Mouse (Mus musculus): ENCODE measurements around the gene Comtd1. TPM values are rescaled to one million over a fixed set of nuclear protein-coding genes. Genes with fewer than 3 reads are reported as not detected.

Gene Comtd1
- total RNA-seq (2021): 10 to 100 TPM; 60.4 to 63.9 TPM
- long read RNA-seq, experiment 1, transcript Comtd1-202 (7 exons, 2,314 nt): major isoform, 14 of 19 reads
- long read RNA-seq, experiment 1, partial matches to known transcripts: 0 of 19 reads
- long read RNA-seq, experiment 1, other reads (novel, unspliced or antisense): 2 of 19 reads
- long read RNA-seq, experiment 2, transcript Comtd1-202 (7 exons, 2,314 nt): major isoform, 53 of 73 reads
- long read RNA-seq, experiment 2, transcript Comtd1-201 (6 exons, 981 nt): minor isoform, 5 of 73 reads
- long read RNA-seq, experiment 2, partial matches to known transcripts: 5 of 73 reads
- long read RNA-seq, experiment 2, other reads (novel, unspliced or antisense): 6 of 73 reads

- DNase-seq (ENCODE audit: low spot score in 2 of 2): peak; percentile 95 to 97
Measured at GRCm38 (mm10) chr14:21848166-21849154, at the start of gene Comtd1. Gene Comtd1 (minus strand): TSS chr14:21848977.

DNA sequence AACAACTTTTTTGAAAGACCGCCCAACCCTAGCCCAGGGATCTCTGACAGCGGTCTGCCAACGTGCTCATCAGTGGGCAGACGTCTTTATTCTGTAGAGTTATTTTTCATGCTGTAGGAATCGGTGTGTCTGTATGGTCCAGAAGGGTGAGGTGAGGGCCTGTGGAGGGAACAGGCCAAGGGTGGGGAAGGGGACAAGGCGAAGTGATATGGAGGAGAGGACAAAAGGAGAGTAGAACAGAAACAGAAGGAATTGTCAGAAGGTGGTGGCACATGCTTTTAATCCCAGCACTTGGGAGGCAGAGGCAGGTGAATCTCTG, 43.5 kb upstream of the Comtd1 start:
- no peak for DNase-seq (ENCODE audit: low spot score in 2 of 2)

DNA sequence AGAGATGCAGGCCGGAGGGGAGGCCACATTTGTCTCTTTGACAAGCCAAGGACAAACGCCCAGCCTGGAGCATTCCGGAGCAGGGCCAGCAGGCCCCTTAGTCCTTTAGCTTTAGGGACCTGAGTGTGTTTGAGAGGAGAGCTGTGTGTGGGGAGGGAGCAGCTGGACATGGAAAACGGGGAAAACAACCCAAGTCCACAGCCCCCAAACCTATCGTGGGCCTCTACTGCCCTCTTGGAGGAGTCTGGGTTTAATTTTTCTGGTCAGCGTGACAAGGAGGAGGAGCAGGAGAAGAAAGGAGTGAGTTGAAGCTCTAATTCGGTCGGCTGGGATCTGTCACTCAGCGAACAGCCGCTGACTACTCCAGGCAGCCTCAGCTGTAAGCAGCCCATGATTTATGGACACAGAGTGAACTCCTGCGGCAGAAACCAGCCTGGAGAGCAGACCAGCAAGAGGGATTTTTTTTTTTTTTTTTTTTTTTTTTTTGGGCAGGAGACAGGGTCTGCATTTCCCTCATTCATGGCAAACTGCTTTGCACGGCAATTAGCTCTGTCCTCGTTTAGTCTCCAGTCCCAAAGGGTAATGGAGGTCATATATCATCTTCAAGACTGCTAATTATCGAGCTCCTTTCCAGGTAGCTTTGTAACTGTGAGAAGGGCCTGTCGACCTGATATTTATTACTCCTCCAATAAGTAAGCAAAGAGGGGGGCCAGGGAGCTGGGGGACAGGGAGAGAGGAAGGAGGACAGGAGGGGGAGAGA, 43.0 kb upstream of the Comtd1 start:
- no peak for DNase-seq (ENCODE audit: low spot score in 2 of 2)

GRCm38 (mm10) chr14:21890430-21890829, 41.7 kb upstream of the Comtd1 start:
- no peak for DNase-seq (ENCODE audit: low spot score in 2 of 2)

DNA sequence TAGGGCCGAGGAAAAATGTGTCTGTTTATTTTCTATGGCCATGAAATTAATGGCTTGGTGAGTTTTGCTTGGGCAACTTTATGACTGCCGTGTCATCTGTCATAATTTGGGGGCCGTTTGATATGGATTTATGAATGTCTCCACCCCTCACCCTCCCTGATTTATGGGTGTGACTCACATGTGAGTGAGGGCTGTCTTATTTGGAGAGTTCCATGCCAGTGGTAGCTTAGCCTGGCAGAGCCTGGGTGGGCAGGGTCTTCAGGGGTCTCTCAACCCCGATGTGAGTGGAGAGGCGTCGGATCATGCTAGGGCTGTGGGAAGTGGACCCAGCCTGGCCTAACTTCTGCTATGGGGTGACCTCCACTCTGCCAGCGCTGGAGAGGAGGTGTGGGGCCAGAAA, 18.0 kb upstream of the Comtd1 start:
- DNase-seq (ENCODE audit: low spot score in 2 of 2): no peak

GRCm38 (mm10) chr14:21866291-21866690, 17.5 kb upstream of the Comtd1 start:
- no peak for DNase-seq (ENCODE audit: low spot score in 2 of 2)

- no peak for DNase-seq (ENCODE audit: low spot score in 2 of 2)
Measured at GRCm38 (mm10) chr14:21856886-21857285, 8.1 kb upstream of the Comtd1 start.

GRCm38 (mm10) chr14:21855961-21856360, 7.2 kb upstream of the Comtd1 start:
- no peak for DNase-seq (ENCODE audit: low spot score in 2 of 2)

DNA sequence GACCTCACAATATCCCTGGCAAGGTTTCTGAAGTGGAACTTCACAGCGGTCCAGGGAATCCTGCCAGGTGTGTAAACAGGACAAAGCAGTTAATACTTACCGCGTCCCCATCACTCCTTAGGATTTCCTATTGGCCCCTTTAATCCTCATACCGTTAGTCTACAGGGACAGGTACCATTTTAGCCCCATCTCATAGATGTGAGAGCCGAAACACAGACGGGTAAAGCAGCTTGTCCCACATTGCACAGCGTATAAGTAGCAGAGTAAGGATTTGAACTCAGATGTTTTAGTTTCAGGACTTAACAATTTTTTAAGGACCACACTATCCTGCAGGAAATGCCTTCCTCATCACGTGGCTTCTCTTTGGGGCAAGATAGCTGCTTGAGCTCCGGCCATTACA, 5.5 kb upstream of the Comtd1 start:
- no peak for DNase-seq (ENCODE audit: low spot score in 2 of 2)

DNA sequence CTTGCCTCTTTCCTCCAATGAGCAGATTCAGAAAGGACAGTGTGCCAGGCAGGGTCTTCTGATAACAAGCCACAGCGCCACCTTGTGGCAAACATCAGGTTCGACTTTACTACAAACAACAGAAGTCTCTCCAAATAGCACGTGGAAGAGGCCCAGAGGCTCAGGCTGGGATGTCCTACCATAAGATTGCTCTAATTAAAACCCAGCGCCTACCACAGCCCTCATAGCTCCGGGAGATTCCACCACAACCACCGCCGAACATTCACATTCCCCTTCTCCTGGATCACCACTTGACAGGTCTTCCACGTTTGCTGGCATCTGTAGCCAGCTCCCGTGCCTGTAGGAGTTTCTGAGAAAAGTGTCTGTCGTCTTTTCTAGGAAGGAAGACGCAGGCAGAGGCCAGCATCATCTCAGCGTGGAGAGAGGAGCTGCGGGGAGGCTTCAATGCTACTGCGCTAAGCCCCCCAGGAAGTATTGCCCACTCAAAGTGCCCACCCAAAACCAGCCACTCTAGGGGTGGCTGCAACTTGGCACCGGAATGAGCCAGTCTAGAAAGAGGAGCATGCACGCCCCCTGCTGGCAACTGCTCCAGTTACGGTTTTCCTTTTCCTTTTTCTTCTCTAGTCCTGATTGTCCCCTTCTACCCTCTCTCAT, 4.8 kb upstream of the Comtd1 start:
- peak; percentile 63 to 70 for DNase-seq (ENCODE audit: low spot score in 2 of 2)

DNA sequence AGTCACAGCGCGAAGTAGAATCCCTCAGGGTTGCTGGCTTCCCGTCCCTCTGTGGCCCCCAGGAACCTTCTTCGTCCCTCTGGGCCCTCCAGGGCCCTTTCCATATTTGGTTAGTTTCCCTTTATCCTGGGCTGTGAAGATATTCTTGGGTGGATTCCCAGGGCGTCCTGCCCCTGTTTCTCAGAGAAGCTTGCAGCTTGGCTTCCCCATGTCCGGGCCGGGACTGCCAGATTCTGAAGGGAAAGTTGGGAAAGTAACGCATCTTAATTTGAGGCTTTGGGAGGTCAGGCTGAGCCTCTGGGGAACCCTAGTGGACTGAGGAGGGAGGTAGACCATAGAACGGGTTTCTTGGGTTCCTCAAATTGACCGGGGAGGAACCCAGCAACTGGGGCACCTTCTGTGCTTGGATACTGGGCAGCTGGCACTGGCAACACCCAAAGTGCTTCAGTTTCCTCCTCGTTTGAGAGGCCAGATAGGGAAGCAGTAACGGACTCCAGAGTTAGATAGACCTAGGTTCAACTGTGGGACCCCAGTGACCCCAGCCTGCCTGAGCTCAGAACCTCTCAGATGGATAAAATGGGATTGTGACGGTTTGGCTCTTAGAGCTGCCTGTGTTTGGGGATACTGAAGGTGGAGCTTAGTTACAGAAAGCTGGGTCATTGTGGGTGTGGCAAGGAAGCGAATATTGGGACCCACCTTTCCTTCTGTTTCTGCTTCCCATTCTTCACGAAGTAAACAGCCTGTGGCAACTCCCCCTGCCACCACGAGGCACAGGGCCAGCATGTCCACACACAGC, 3.4 kb upstream of the Comtd1 start:
- DNase-seq (ENCODE audit: low spot score in 2 of 2): no peak

GRCm38 (mm10) chr14:21850419-21851127, 1.8 kb upstream of the Comtd1 start:
- no peak for DNase-seq (ENCODE audit: low spot score in 2 of 2)

DNA sequence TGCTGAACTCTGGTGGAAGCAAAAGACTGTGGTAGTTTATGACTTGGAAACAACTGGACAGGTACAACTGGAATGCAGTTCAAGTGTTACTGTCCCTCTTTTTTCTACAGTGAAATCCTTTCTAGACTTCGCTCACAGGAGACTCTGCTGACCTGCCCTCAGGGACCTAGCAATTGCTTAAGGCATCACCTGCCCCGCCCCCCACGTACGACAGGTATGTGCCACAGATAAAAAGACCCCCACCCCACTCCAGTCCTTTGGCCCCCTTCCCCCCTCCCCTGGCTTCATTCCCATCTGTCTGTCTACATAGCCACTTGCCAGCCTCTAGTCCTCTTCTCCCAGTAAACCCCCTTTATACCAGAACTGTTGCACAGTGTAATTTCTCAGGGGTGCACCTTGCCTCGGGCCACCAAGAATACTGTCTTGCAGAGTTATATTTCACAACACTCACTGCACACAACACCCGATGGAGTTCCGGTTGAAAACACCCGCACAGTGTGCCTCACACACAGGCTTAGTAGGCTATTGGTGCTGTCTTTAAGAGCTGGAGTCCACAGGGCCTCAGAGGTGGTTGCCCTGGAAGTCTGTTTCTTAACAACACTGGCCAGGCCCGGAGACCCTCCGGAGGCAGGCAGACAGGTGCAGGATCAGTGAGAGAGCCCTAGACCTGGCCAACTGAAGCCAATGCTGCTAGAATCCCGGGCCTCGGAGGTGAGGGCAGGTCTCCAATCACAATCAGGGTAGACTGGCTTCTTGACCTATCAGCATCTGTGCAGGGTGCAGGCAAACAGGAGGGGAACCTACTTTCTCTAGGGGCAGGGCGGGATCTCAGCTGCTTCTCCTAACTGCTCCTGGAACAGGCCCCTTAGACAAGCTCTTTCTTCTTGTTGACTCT, 994 bp upstream of the Comtd1 start:
- DNase-seq (ENCODE audit: low spot score in 2 of 2): no peak

DNA sequence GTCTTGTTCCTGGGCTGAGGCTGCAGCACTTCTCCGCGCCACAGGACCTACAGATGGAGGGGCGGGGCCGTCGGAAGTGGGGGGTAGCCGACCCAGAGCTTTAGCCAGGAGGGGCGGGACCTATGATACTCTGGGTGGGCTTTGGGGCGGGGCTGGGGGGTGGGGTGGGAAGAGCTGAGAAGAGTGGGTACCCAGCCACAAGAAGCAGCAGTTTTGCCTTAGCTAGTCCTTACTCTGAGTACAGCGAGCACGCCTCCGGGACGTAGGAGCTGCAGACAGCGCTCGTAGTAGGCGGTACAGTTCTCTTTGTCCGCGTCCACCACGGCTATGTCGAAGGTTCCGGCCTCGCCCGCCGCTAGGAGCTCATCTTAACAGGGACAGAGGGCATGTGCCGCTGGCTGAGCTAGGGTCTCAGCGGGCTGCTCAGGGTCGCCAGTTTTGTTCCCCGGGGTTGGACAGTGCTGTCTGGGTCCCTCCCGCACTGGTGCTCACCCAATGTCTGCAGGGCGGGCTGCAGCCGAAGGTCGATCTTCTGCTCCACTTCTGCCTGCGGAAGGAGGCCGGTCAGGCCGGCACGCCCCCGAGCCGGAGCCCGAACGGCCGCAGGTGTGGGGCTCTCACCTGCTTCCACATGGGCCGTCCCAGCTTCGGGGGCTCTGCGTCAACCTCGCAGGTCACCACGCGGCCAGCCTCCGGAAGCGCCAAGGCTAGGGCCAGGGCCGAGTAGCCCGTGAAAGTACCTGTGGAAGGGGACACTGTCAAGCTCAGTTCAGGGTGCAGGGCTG, 1.2 kb downstream of the Comtd1 start:
- peak in 1 of 2 experiments; percentile 44 for DNase-seq (ENCODE audit: low spot score in 2 of 2)

GRCm38 (mm10) chr14:21846827-21847380, 1.9 kb downstream of the Comtd1 start:
- no peak for DNase-seq (ENCODE audit: low spot score in 2 of 2)

DNA sequence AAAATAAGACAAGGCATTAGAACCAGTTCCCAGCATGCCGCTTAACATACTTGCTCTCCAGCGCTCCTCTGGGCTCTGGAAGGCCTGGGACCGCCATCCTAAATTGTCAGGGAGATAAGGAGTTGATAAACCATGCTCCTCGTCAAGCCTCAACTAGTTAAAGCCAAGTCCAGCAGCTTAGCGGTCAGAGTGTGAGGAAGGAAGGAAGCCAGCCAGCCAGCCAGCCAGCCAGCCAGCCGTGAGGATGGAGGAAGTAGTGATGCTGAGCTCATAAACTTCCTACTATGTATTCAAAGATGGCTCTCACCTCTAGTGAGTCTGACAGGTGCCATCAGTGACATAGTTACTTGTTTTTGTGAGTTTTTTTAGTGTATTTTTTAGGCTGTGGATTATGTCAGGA, 5.5 kb downstream of the Comtd1 start:
- DNase-seq (ENCODE audit: low spot score in 2 of 2): no peak
